Mouse (Mus musculus): ENCODE data around the gene Stk32c. TPM values are rescaled to one million over a fixed set of nuclear protein-coding genes. Genes with fewer than 3 reads are reported as not detected.

The Stk32c gene
- polyA plus RNA-seq, 1 experiment from 2014 or later, result 0.50 TPM

GRCm38 (mm10) chr7:139246931-139247880, 34.1 kb upstream of the Stk32c start:
- Histone ChIP-seq H3K4me3 (peak overlapping the region; percentile 58), H3K27me3 (peaks cover 52% of the 10 kb centered on the region), H3K36me3 (ENCODE audit: poor library complexity, severe bottlenecking) (no peaks in the 10 kb centered on the region), H3K27ac (no peak overlapping the region), H3K9ac (peak overlapping the region; percentile 76), H3K4me2 (peak overlapping the region; percentile 76), H3K4me1 (peaks cover 39% of the 10 kb centered on the region), H3K9me3 (replicated peaks) (no peaks in the 10 kb centered on the region)
- WGBS, result 4% methylated on average over 38 of the region's 38 CpGs
- ATAC-seq, result peak; percentile 50

GRCm38 (mm10) chr7:139246086-139246485, 33.0 kb upstream of the Stk32c start:
- WGBS, result 75% methylated on average over 5 of the region's 5 CpGs

GRCm38 (mm10) chr7:139239432-139239831, 26.3 kb upstream of the Stk32c start:
- Histone ChIP-seq H3K4me3 (no peak overlapping the region), H3K36me3 (ENCODE audit: poor library complexity, severe bottlenecking) (no peaks in the 10 kb centered on the region), H3K9me3 (replicated peaks) (no peaks in the 10 kb centered on the region), H3K27me3 (peaks cover 4% of the 10 kb centered on the region; the same call in 1 of the 2 replicates), H3K4me1 (no peaks in the 10 kb centered on the region; the same call in none of the 2 replicates), H3K27ac (no peak overlapping the region), H3K9ac (no peak overlapping the region), H3K4me2 (no peak overlapping the region)
- no peak for ATAC-seq
- 76% methylated on average over 3 of the region's 3 CpGs for WGBS

More at GRCm38 (mm10) chr7:139246086-139246485, 33.0 kb upstream of the Stk32c start:
- Histone ChIP-seq H3K4me3 (no peak overlapping the region), H3K4me2 (no peak overlapping the region), H3K9ac (no peak overlapping the region), H3K9me3 (replicated peaks) (no peaks in the 10 kb centered on the region), H3K27ac (no peak overlapping the region), H3K36me3 (ENCODE audit: poor library complexity, severe bottlenecking) (no peaks in the 10 kb centered on the region), H3K27me3 (peaks cover 46% of the 10 kb centered on the region), H3K4me1 (peaks cover 32% of the 10 kb centered on the region)
- no peak for ATAC-seq

- no peak overlapping the region for H3K4me3 ChIP-seq
- 84% methylated on average over 12 of the region's 12 CpGs for WGBS
- no peak overlapping the region for H3K9ac ChIP-seq
- H3K9me3 ChIP-seq (replicated peaks), result no peaks in the 10 kb centered on the region
- no peaks in the 10 kb centered on the region; the same call in 1 of the 2 replicates for H3K27me3 ChIP-seq
- H3K36me3 ChIP-seq (ENCODE audit: poor library complexity, severe bottlenecking), result no peaks in the 10 kb centered on the region
- peaks cover 3% of the 10 kb centered on the region for H3K4me1 ChIP-seq
- no peak overlapping the region for H3K4me2 ChIP-seq
- H3K27ac ChIP-seq, result no peak overlapping the region
- no peak for ATAC-seq
Measured at GRCm38 (mm10) chr7:139235651-139236358, 22.7 kb upstream of the Stk32c start.

- H3K27me3 ChIP-seq, result no peaks in the 10 kb centered on the region
- no peak overlapping the region for H3K9ac ChIP-seq
- 12% methylated on average over 18 of the region's 18 CpGs for WGBS
- H3K4me3 ChIP-seq, result no peak overlapping the region
- H3K4me2 ChIP-seq, result 0 out of 2 replicates have a peak overlapping the region, but pooled peaks have one; percentile 2
- H3K36me3 ChIP-seq (ENCODE audit: poor library complexity, severe bottlenecking), result no peaks in the 10 kb centered on the region
- H3K9me3 ChIP-seq (replicated peaks), result no peaks in the 10 kb centered on the region
- peak; percentile 52; the same call in 1 of the 2 replicates for ATAC-seq
- H3K4me1 ChIP-seq, result peaks cover 3% of the 10 kb centered on the region
- no peak overlapping the region for H3K27ac ChIP-seq
Measured at GRCm38 (mm10) chr7:139234426-139235188, 21.5 kb upstream of the Stk32c start.

GRCm38 (mm10) chr7:139233714-139234113, 20.6 kb upstream of the Stk32c start:
- no peak overlapping the region for H3K4me2 ChIP-seq
- 0 out of 2 replicates have a peak overlapping the region, but pooled peaks have one; percentile 30 for H3K9ac ChIP-seq
- no peaks in the 10 kb centered on the region for H3K9me3 ChIP-seq (replicated peaks)
- H3K4me1 ChIP-seq, result peaks cover 3% of the 10 kb centered on the region
- no peaks in the 10 kb centered on the region for H3K27me3 ChIP-seq
- no peaks in the 10 kb centered on the region for H3K36me3 ChIP-seq (ENCODE audit: poor library complexity, severe bottlenecking)
- H3K27ac ChIP-seq, result no peak overlapping the region
- no peak overlapping the region for H3K4me3 ChIP-seq
- WGBS, result 2% methylated on average over 7 of the region's 7 CpGs
- peak; percentile 91 for ATAC-seq

- Histone ChIP-seq H3K9me3 (replicated peaks) (no peaks in the 10 kb centered on the region), H3K4me2 (no peak overlapping the region), H3K9ac (no peak overlapping the region), H3K36me3 (ENCODE audit: poor library complexity, severe bottlenecking) (no peaks in the 10 kb centered on the region), H3K4me3 (no peak overlapping the region), H3K4me1 (peaks cover 3% of the 10 kb centered on the region), H3K27me3 (no peaks in the 10 kb centered on the region), H3K27ac (no peak overlapping the region)
- WGBS, result 82% methylated on average over 12 of the region's 12 CpGs
- ATAC-seq, result no peak
Measured at GRCm38 (mm10) chr7:139230241-139230640, 17.1 kb upstream of the Stk32c start.

- Histone ChIP-seq H3K36me3 (ENCODE audit: poor library complexity, severe bottlenecking) (no peaks in the 10 kb centered on the region), H3K4me2 (no peak overlapping the region), H3K27me3 (no peaks in the 10 kb centered on the region), H3K9ac (no peak overlapping the region), H3K27ac (no peak overlapping the region), H3K9me3 (replicated peaks) (no peaks in the 10 kb centered on the region), H3K4me3 (no peak overlapping the region), H3K4me1 (peaks cover 3% of the 10 kb centered on the region; the same call in 1 of the 2 replicates)
- 86% methylated on average over 5 of the region's 5 CpGs for WGBS
- ATAC-seq, result no peak
Measured at GRCm38 (mm10) chr7:139229837-139230236, 16.7 kb upstream of the Stk32c start.

GRCm38 (mm10) chr7:139228447-139229171, 15.5 kb upstream of the Stk32c start:
- WGBS, result 82% methylated on average over 6 of the region's 6 CpGs
- Histone ChIP-seq H3K27ac (no peak overlapping the region), H3K27me3 (no peaks in the 10 kb centered on the region), H3K9ac (no peak overlapping the region), H3K4me3 (no peak overlapping the region), H3K4me2 (no peak overlapping the region), H3K9me3 (replicated peaks) (no peaks in the 10 kb centered on the region), H3K4me1 (no peaks in the 10 kb centered on the region), H3K36me3 (ENCODE audit: poor library complexity, severe bottlenecking) (no peaks in the 10 kb centered on the region)
- ATAC-seq, result no peak

- Histone ChIP-seq H3K4me3 (no peak overlapping the region), H3K4me2 (no peak overlapping the region), H3K4me1 (no peaks in the 10 kb centered on the region), H3K9ac (no peak overlapping the region), H3K36me3 (ENCODE audit: poor library complexity, severe bottlenecking) (no peaks in the 10 kb centered on the region), H3K27ac (no peak overlapping the region), H3K27me3 (no peaks in the 10 kb centered on the region), H3K9me3 (replicated peaks) (no peaks in the 10 kb centered on the region)
- WGBS, result 85% methylated on average over 7 of the region's 7 CpGs
- no peak for ATAC-seq
Measured at GRCm38 (mm10) chr7:139226416-139226815, 13.3 kb upstream of the Stk32c start.

- Histone ChIP-seq H3K9me3 (replicated peaks) (no peaks in the 10 kb centered on the region), H3K4me1 (no peaks in the 10 kb centered on the region), H3K9ac (no peak overlapping the region), H3K4me3 (no peak overlapping the region), H3K27ac (no peak overlapping the region), H3K27me3 (no peaks in the 10 kb centered on the region), H3K4me2 (no peak overlapping the region), H3K36me3 (ENCODE audit: poor library complexity, severe bottlenecking) (no peaks in the 10 kb centered on the region)
- ATAC-seq, result no peak
- WGBS, result 83% methylated on average over 8 of the region's 8 CpGs
Measured at GRCm38 (mm10) chr7:139224725-139225124, 11.6 kb upstream of the Stk32c start.

Measured in forebrain, embryonic 13.5 days (tissue).